Mouse (Mus musculus) ES-E14 (cell line): Measurements from ENCODE around the gene Tex44.

ENCODE experiments used
- CHD2 ChIP-seq: IDR thresholded peaks from 2 replicates; pipeline ENCODE4 v1.6.1; 2014; ENCODE audit warnings: mild to moderate bottlenecking, low read depth, low read length, inconsistent platforms
- HCFC1 ChIP-seq: IDR thresholded peaks from 2 replicates; pipeline ENCODE4 v1.6.1; 2012; ENCODE audit warnings: low read length, inconsistent platforms, borderline replicate concordance; ENCODE audit not compliant: insufficient read depth
- MAFK ChIP-seq: IDR thresholded peaks from 2 replicates; pipeline ENCODE4 v1.6.1; 2014; ENCODE audit warnings: mild to moderate bottlenecking, low read depth, low read length, inconsistent platforms; ENCODE audit not compliant: insufficient read depth
- ZC3H11A ChIP-seq: IDR thresholded peaks from 2 replicates; pipeline ENCODE4 v1.6.1; 2012; ENCODE audit warnings: low read depth, mild to moderate bottlenecking, inconsistent platforms, low read length, borderline replicate concordance
- ZNF384 ChIP-seq: IDR thresholded peaks from 2 replicates; pipeline ENCODE4 v1.6.1; 2012; ENCODE audit warnings: low read depth, low read length, inconsistent platforms

DNA sequence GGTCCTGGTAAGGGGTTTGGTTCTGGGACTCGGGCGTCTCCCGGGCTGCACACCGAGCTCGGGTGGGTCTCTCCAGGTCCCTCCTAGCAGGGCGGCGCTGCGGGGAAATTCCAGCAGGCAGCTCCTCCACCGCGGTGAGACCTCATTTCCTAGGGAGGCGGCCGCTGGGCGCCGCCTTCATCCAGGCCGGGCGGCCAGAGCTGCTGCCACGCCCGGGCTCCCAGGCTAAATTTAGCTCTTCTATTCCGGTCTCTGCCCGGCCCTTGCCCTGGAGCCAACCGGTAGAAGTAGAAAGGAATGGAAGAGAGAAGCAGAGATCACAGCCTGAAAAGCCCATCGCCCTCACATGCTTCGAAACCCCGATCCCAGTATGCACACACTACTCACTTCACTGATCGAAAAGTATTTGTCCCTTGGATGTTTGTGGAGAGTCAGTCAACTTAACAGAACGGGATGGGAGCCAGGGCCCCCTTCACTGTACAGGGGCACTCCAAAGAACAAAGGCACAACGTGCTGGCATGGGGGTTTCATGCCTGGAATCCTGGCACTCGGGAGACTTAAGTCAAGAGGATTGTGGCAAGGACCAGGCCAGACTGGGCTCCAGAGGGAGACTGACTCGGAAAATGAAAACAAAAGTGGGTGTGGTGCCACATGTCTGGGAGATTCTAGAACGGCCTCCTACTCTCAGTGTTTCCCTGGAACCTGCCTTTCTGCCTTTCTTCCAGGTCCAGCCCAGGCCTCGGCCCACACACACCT, 46.2 kb downstream of the Tex44 start:
- TF ChIP-seq HCFC1, result no peak
- TF ChIP-seq ZC3H11A, result no peak
- no peak for TF ChIP-seq CHD2
- no peak for TF ChIP-seq MAFK
- TF ChIP-seq ZNF384, result no peak
